Mouse (Mus musculus): ENCODE measurements around the gene Dbp.
A peak's percentile ranks its signal among the peaks of the same experiment; 100 is the strongest.

Dbp gene

DNA sequence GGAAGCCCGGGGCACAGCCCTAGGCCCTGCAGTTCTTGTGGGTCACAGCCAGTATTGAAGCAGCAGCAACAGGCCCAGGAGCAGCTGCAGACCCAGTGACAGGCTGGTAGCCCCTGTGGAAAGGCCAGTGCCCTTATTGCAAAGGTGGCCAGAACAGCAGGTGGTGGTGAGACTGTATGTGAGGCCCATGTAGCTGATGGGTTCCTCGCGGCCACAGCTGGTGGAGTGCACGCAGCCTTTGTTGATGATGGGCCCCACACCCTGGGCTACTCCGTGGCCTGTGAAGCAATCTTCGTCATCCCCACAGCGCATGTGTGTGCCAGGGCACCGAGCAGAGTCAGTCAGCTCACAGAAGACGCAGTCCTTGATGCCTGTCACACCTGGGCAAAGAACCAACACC lies 20.3 kb downstream of the Dbp start:
- no peak for DNase-seq (ENCODE audit: low read depth)

DNA sequence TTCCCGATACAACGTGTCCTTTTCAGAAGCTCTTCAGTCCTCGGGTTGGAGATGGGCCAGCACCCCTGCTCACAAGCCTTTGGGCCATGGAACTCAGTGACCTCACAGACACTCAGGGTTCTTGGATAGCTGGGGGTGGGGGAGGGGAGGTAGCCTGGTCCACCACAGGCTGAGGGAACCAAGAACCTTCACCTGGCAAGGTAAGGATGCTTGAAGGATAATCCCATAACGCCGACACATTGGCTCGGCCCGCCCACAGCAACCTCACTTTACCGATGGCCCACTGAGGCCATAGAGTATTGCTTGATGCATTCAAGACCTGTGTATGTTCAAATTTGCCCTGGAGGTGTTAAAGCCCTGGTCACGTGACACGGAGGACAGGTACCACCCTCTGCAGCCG lies 20.8 kb downstream of the Dbp start, which contains the start of gene Spaca4:
Gene Spaca4, minus strand, starts transcription at position 101 of the 400 bp plus-strand sequence.
- no peak for DNase-seq (ENCODE audit: low read depth)

DNA sequence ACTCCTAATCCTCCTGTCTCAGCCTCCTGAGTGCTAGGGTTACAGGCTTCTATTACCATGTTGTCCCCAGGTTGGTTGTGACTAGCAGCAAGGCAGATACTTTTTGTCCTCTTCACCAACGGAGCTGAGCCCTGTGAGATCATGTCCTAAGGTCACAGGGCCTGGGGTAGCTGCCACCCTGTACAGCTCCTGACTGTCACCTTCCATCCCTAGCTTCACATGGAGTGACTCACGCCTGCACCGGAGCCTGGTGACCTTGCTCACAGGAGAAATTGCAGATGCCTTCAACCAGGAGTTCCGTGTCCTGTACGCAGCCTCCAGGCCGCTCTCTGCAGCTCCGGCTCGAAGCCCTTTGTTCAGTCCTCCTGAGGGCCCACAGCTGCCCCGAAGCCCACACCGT lies 21.5 kb downstream of the Dbp start:
- no peak for DNase-seq (ENCODE audit: low read depth)

- DNase-seq (ENCODE audit: low read depth): no peak
These were observed 22.7 kb downstream of the Dbp start for GRCm38 (mm10) chr7:45727625-45728024.

- DNase-seq (ENCODE audit: low read depth): no peak
These were observed 26.0 kb downstream of the Dbp start for GRCm38 (mm10) chr7:45730727-45731431.

GRCm38 (mm10) chr7:45733477-45733876 lies 28.6 kb downstream of the Dbp start:
- no peak for DNase-seq (ENCODE audit: low read depth)

DNA sequence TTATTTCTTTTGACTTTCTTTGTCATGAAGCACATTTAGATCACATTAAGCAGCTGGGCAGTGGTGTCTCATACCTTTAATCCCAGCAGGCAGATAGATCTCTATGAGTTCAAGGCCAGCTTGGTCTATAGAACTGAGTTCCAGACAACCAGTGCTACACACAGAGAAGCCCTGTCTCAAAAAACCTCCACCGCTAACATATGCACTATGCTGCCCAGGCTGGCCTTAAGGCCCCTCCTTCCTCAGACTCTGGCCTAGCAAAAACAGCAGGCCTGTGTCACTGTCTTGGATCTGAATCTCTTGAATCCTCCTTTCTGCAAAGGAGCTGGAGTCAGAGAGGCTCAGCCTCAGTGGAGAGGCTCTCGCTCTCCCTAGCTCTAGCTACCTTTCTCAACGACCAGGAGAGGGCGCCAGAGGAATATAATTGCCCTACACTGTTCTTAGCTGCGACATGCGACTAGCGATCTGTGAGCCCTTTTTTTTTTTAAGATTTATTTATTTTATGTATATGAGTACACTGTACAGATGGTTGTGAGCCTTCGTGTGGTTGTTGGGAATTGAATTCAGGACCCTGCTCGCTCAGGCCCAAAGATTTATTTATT lies 34.4 kb downstream of the Dbp start:
- DNase-seq (ENCODE audit: low read depth): peak; percentile 52

DNA sequence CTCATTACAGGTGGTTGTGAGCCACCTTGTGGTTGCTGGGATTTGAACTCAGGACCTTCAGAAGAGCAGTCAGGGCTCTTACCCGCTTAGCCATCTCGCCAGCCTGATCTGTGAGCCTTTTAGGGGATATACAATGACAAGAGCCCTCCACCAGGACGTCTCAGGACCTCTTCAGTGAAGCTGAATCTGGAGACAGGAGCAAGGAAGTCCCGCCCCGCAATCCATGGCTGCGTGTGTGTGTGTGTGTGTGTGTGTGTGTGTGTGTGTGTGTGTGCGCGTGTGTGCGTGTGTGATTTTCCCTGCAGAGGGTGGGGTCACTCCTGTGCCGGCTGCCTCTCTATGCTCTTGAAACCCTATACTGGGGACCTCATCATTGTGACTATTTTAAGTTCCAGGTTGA lies 34.9 kb downstream of the Dbp start:
- no peak for DNase-seq (ENCODE audit: low read depth)

GRCm38 (mm10) chr7:45741308-45741707 lies 36.4 kb downstream of the Dbp start:
- no peak for DNase-seq (ENCODE audit: low read depth)

GRCm38 (mm10) chr7:45741777-45742176 lies 36.9 kb downstream of the Dbp start:
- no peak for DNase-seq (ENCODE audit: low read depth)

DNA sequence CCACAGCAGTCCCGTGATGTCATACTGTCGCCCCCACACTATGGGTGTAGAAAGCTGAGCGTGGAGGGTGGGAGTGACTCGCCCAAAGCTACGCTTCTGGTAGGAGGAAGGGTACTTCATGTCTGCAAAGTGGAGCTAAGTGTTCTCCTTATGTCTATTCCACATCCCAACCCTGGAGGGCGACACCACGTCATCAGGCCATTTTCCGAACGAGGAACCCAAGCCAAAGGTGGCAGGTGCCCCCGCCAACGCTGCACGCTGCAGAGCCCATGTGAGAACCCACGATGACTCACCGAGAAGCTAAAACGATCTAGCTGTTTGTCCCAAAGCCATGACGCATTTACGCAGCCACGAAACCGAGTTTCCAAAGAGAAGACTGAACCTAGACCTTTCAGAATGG lies 37.5 kb downstream of the Dbp start:
- DNase-seq (ENCODE audit: low read depth): peak; percentile 60

- DNase-seq (ENCODE audit: low read depth): no peak
These were observed 39.5 kb downstream of the Dbp start for GRCm38 (mm10) chr7:45744387-45744786.

DNA sequence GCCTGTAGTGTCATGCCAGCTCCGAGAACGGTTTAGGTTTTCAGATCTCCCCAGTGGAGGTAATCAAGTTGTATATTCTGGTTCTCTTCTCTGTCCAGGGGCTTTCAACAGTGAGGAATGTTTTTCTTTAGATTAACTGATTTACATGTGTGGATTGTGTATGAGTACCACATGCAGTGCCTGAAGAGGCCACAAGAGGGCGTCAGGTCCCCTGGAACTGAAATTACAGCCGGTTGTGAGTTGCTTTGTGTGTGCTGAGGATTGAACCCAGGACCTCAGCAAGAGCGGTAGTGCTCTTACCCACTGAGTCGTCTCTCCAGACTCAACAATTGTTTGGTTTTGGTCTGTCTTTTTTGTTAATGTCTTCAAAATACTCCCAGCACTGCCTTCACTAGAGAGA lies 41.6 kb downstream of the Dbp start:
- DNase-seq (ENCODE audit: low read depth): no peak

- no peak for DNase-seq (ENCODE audit: low read depth)
These were observed 42.6 kb downstream of the Dbp start for GRCm38 (mm10) chr7:45747450-45747849.

GRCm38 (mm10) chr7:45748110-45748509 lies 43.2 kb downstream of the Dbp start:
- DNase-seq (ENCODE audit: low read depth): no peak

GRCm38 (mm10) chr7:45749401-45749800 lies 44.5 kb downstream of the Dbp start:
- DNase-seq (ENCODE audit: low read depth): no peak

DNA sequence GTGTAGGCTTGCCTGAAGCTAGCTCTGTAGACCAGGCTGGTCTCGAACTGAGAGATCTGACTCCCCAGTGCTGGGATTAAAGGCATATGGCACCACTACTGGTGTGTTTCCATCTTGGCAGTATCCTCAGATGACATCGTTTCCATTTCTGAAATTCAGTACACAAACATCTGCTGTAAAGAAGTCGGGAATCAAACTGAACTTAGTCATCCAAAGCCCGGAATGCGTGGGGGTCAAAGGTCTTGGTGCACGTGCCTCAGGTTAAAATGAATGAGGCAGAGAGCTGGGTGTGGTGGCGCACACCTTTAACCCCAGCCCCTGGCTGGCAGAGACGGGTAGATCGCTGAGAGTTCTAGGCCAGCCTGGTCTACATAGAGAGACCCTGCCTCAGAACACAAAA lies 45.3 kb downstream of the Dbp start:
- DNase-seq (ENCODE audit: low read depth): no peak

DNA sequence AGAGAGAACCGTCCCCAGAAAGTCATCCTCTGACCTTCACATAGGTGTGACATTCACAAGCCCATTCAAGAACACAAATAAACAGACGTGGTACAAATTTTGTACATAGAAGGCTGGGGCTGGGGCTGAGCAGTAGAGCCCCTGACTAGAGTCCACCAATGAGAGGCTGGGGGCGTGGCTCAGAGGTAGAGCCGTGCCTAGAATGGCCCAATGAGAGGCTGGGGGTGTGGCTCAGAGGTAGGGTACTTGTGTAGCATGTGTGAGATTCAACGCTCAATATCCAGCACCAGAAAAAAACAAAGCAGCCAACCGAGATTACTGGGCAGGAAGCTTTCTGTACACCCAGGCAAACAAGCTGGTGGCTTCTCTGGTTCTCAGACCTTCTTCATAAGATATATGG lies 50.8 kb downstream of the Dbp start:
- DNase-seq (ENCODE audit: low read depth): no peak

- no peak for DNase-seq (ENCODE audit: low read depth)
These were observed 54.5 kb downstream of the Dbp start for GRCm38 (mm10) chr7:45759400-45759799.

Measured in fibroblast of lung, adult 2 months (primary cell).